Mouse (Mus musculus) naive thymus-derived CD4-positive, alpha-beta T cell, adult 2 months (primary cell): ENCODE measurements around the gene Gm42674.
A peak's percentile ranks its signal among the peaks of the same experiment; 100 is the strongest.

ENCODE experiments used
- DNase-seq: peaks from one replicate; pipeline ENCODE4 v3.0.0-alpha.2; 2011; ENCODE audit warnings: low read depth

Gm42674 gene

GRCm38 (mm10) chr3:90601486-90602110 lies at the start of gene Gm42674:
Gene Gm42674 (plus strand): TSS chr3:90601904.
- no peak for DNase-seq

GRCm38 (mm10) chr3:90552231-90552630 lies 49.5 kb upstream of the Gm42674 start:
- no peak for DNase-seq

- DNase-seq = no peak
Measured at GRCm38 (mm10) chr3:90555954-90556353, 45.8 kb upstream of the Gm42674 start.

- no peak for DNase-seq
Measured at GRCm38 (mm10) chr3:90560008-90560628, 41.6 kb upstream of the Gm42674 start, which contains the start of gene S100a3. Gene S100a3 (plus strand): TSS chr3:90560578.

GRCm38 (mm10) chr3:90574691-90575090 lies 27.0 kb upstream of the Gm42674 start:
- DNase-seq = no peak

- no peak for DNase-seq
Measured at GRCm38 (mm10) chr3:90575320-90575719, 26.4 kb upstream of the Gm42674 start.

GRCm38 (mm10) chr3:90576351-90577001 lies 25.2 kb upstream of the Gm42674 start:
- no peak for DNase-seq

GRCm38 (mm10) chr3:90579433-90579832 lies 22.3 kb upstream of the Gm42674 start:
- DNase-seq = no peak

- no peak for DNase-seq
Measured at GRCm38 (mm10) chr3:90581141-90581540, 20.6 kb upstream of the Gm42674 start.

GRCm38 (mm10) chr3:90582156-90582555 lies 19.5 kb upstream of the Gm42674 start:
- DNase-seq = no peak

- DNase-seq = no peak
Measured at GRCm38 (mm10) chr3:90582556-90582955, 19.1 kb upstream of the Gm42674 start.

GRCm38 (mm10) chr3:90583893-90584292 lies 17.8 kb upstream of the Gm42674 start:
- no peak for DNase-seq

- DNase-seq = peak; percentile 82
Measured at GRCm38 (mm10) chr3:90585595-90585994, 16.1 kb upstream of the Gm42674 start.

- peak; percentile 64 for DNase-seq
Measured at GRCm38 (mm10) chr3:90586016-90586643, 15.6 kb upstream of the Gm42674 start.

- peak; percentile 84 for DNase-seq
Measured at GRCm38 (mm10) chr3:90586906-90587305, 14.8 kb upstream of the Gm42674 start.

GRCm38 (mm10) chr3:90587361-90588101 lies 14.2 kb upstream of the Gm42674 start:
- peak; percentile 64 for DNase-seq

GRCm38 (mm10) chr3:90589390-90589789 lies 12.3 kb upstream of the Gm42674 start:
- peak; percentile 70 for DNase-seq

GRCm38 (mm10) chr3:90589947-90590346 lies 11.8 kb upstream of the Gm42674 start, which contains the start of gene S100a2:
Gene S100a2 (plus strand): TSS chr3:90590247.
- peak; percentile 31 for DNase-seq

- no peak for DNase-seq
Measured at GRCm38 (mm10) chr3:90594466-90594865, 7.2 kb upstream of the Gm42674 start.

GRCm38 (mm10) chr3:90595556-90595955 lies 6.1 kb upstream of the Gm42674 start:
- DNase-seq = no peak

GRCm38 (mm10) chr3:90596810-90597209 lies 4.9 kb upstream of the Gm42674 start:
- DNase-seq = no peak

- DNase-seq = no peak
Measured at GRCm38 (mm10) chr3:90597736-90598135, 4.0 kb upstream of the Gm42674 start.
